Mouse (Mus musculus): Measurements from ENCODE around the gene Relch. TPM values are rescaled to one million over a fixed set of nuclear protein-coding genes. Genes with fewer than 3 reads are reported as not detected.

Gene Relch
- total and polyA plus RNA-seq, 2 experiments from 2014 or later, result 41.1 to 85.8 TPM

DNA sequence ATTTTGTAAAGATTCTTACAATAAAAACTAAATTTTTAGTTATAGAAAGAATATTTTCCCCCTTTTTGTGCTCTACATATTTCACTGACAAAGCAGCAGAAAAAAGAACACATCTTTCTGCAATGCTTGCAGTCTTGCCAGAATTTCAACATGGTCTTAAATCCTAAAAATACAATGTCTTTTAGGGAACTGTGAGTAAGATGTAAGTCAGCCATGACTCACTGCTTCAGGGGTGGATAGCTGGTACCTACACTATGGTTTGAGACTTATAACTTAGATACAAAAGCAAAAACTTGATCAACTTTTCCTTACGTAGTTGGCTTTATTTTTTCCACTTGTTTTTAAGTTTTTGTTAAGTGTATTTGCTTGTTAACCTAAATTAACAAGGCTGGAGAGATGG is 78.8 kb downstream of the Relch start:
- ATAC-seq (no peak), DNase-seq (no peak)
- no peak overlapping the region for H3K9ac ChIP-seq
- no peaks in the 10 kb centered on the region for H3K27me3 ChIP-seq (ENCODE audit: insufficient read depth, low read length)
- H3K9me3 ChIP-seq (ENCODE audit: low read length), result no peaks in the 10 kb centered on the region
- H3K4me2 ChIP-seq (ENCODE audit: low read depth), result no peak overlapping the region
- no peak overlapping the region for H3K27ac ChIP-seq (ENCODE audit: low read depth, low read length)
- no peak for TF ChIP-seq CTCF (IDR thresholded peaks at IDR 0.05; ENCODE audit: low read depth)
- 94% methylated on average over 1 of the region's 1 CpGs for WGBS
- no peak overlapping the region for H3K4me3 ChIP-seq (ENCODE audit: low read depth, low read length)
- no peaks in the 10 kb centered on the region for H3K4me1 ChIP-seq (ENCODE audit: insufficient read depth)
- H3K36me3 ChIP-seq (ENCODE audit: insufficient read depth), result peaks cover 42% of the 10 kb centered on the region

GRCm38 (mm10) chr1:105746444-105746843 is 82.8 kb downstream of the Relch start:
- no peak overlapping the region for H3K9ac ChIP-seq
- 93% methylated on average over 1 of the region's 1 CpGs for WGBS
- no peak for TF ChIP-seq CTCF (IDR thresholded peaks at IDR 0.05; ENCODE audit: low read depth)
- ATAC-seq (no peak), DNase-seq (no peak)
- no peaks in the 10 kb centered on the region for H3K4me1 ChIP-seq (ENCODE audit: insufficient read depth)
- H3K27me3 ChIP-seq (ENCODE audit: insufficient read depth, low read length), result no peaks in the 10 kb centered on the region
- no peak overlapping the region for H3K4me3 ChIP-seq (ENCODE audit: low read depth, low read length)
- H3K36me3 ChIP-seq (ENCODE audit: insufficient read depth), result peaks cover 46% of the 10 kb centered on the region
- H3K9me3 ChIP-seq (ENCODE audit: low read length), result no peaks in the 10 kb centered on the region
- H3K4me2 ChIP-seq (ENCODE audit: low read depth), result no peak overlapping the region
- H3K27ac ChIP-seq (ENCODE audit: low read depth, low read length), result no peak overlapping the region

- Histone ChIP-seq H3K27me3 (ENCODE audit: insufficient read depth, low read length) (no peaks in the 10 kb centered on the region), H3K9ac (no peak overlapping the region), H3K4me1 (ENCODE audit: insufficient read depth) (no peaks in the 10 kb centered on the region), H3K4me3 (ENCODE audit: low read depth, low read length) (no peak overlapping the region), H3K4me2 (ENCODE audit: low read depth) (no peak overlapping the region), H3K27ac (ENCODE audit: low read depth, low read length) (no peak overlapping the region), H3K9me3 (ENCODE audit: low read length) (no peaks in the 10 kb centered on the region), H3K36me3 (ENCODE audit: insufficient read depth) (peaks cover 44% of the 10 kb centered on the region)
- WGBS, result 90% methylated on average over 5 of the region's 5 CpGs
- ATAC-seq (no peak), DNase-seq (no peak)
- TF ChIP-seq CTCF (IDR thresholded peaks at IDR 0.05; ENCODE audit: low read depth), result no peak
Measured at GRCm38 (mm10) chr1:105746858-105747596, 83.4 kb downstream of the Relch start.

GRCm38 (mm10) chr1:105748091-105748799 is 84.6 kb downstream of the Relch start:
- TF ChIP-seq CTCF (IDR thresholded peaks at IDR 0.05; ENCODE audit: low read depth), result no peak
- H3K9me3 ChIP-seq (ENCODE audit: low read length), result no peaks in the 10 kb centered on the region
- H3K4me2 ChIP-seq (ENCODE audit: low read depth), result no peak overlapping the region
- ATAC-seq (no peak), DNase-seq (no peak)
- H3K27ac ChIP-seq (ENCODE audit: low read depth, low read length), result no peak overlapping the region
- H3K9ac ChIP-seq, result no peak overlapping the region
- WGBS, result 96% methylated on average over 4 of the region's 4 CpGs
- no peaks in the 10 kb centered on the region for H3K4me1 ChIP-seq (ENCODE audit: insufficient read depth)
- peaks cover 49% of the 10 kb centered on the region for H3K36me3 ChIP-seq (ENCODE audit: insufficient read depth)
- H3K4me3 ChIP-seq (ENCODE audit: low read depth, low read length), result no peak overlapping the region
- no peaks in the 10 kb centered on the region for H3K27me3 ChIP-seq (ENCODE audit: insufficient read depth, low read length)

DNA sequence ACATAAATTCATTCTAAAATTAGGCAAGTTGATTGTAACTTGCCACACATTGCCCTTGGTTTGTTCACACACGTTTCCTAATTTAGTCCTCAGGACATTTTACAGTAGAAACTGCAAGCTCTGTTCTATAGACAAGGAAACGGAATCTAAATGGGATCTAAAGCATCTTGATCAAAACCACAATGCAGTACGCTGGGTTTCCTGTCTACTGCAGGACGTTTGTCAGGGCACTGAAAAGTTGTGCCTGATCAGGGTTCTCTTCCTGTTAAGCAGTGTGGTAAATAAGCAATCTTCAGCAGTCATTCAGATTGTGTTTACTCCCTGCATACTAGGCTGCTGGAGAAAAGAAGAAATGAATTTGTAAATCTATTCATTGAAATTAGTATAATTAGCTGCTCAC is 88.5 kb downstream of the Relch start:
- TF ChIP-seq CTCF (IDR thresholded peaks at IDR 0.05; ENCODE audit: low read depth), result no peak
- H3K4me2 ChIP-seq (ENCODE audit: low read depth), result no peak overlapping the region
- no peak for ATAC-seq
- H3K9ac ChIP-seq, result no peak overlapping the region
- H3K27ac ChIP-seq (ENCODE audit: low read depth, low read length), result no peak overlapping the region
- H3K4me3 ChIP-seq (ENCODE audit: low read depth, low read length), result no peak overlapping the region
- H3K36me3 ChIP-seq (ENCODE audit: insufficient read depth), result peaks cover 28% of the 10 kb centered on the region
- 73% methylated on average over 4 of the region's 4 CpGs for WGBS
- no peaks in the 10 kb centered on the region for H3K27me3 ChIP-seq (ENCODE audit: insufficient read depth, low read length)
- no peaks in the 10 kb centered on the region for H3K4me1 ChIP-seq (ENCODE audit: insufficient read depth)
- no peak for DNase-seq
- H3K9me3 ChIP-seq (ENCODE audit: low read length), result no peaks in the 10 kb centered on the region

DNA sequence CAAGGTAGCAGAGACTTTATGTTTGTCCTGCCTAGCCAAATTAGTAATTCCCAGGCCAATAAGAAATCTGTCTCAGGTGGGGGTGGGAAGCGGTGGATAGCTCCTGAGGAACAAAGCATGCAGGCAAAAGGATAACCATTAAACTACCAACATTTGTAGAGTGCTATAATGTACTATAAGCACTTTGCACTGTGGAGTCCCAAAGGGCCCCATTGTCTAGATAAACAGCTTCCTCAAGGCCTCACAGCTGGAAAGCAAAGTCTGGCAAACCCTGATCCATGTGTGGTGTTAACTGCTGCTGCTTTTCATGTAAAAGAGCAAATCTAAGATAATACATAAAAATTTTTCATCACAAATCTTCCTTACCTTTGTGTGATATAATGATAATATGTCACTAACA is 89.3 kb downstream of the Relch start:
- Histone ChIP-seq H3K36me3 (ENCODE audit: insufficient read depth) (peaks cover 24% of the 10 kb centered on the region; the same call in 1 of the 2 replicates), H3K27ac (ENCODE audit: low read depth, low read length) (no peak overlapping the region), H3K9me3 (ENCODE audit: low read length) (no peaks in the 10 kb centered on the region), H3K4me1 (ENCODE audit: insufficient read depth) (no peaks in the 10 kb centered on the region), H3K27me3 (ENCODE audit: insufficient read depth, low read length) (no peaks in the 10 kb centered on the region), H3K4me2 (ENCODE audit: low read depth) (no peak overlapping the region), H3K9ac (no peak overlapping the region), H3K4me3 (ENCODE audit: low read depth, low read length) (no peak overlapping the region)
- TF ChIP-seq CTCF (IDR thresholded peaks at IDR 0.05; ENCODE audit: low read depth), result no peak
- 98% methylated on average over 1 of the region's 1 CpGs for WGBS
- DNase-seq, result no peak
- no peak for ATAC-seq

DNA sequence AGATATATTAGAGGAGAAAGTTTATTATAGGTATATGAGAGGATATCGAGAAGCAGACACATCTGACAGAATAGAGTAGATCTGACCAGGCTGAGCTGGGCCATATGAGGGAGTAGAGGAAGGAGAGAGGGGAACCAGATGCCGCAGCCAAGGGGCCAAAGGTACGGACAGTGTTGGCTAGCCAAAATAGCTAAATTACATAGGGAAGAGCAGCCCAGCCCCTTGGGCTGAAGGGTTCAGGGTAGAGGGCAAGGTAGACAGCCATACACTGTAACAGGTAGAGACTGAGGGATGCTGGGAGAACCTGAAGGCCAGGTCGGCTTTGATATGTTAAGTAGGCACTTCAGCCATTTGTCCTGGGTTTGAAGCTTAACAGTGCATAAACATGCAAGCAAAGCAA is 95.1 kb downstream of the Relch start:
- H3K4me2 ChIP-seq (ENCODE audit: low read depth), result no peak overlapping the region
- ATAC-seq, result no peak
- no peaks in the 10 kb centered on the region for H3K27me3 ChIP-seq (ENCODE audit: insufficient read depth, low read length)
- H3K36me3 ChIP-seq (ENCODE audit: insufficient read depth), result no peaks in the 10 kb centered on the region
- H3K4me3 ChIP-seq (ENCODE audit: low read depth, low read length), result no peak overlapping the region
- 93% methylated on average over 4 of the region's 4 CpGs for WGBS
- H3K9ac ChIP-seq, result no peak overlapping the region
- H3K4me1 ChIP-seq (ENCODE audit: insufficient read depth), result no peaks in the 10 kb centered on the region
- DNase-seq, result no peak
- H3K9me3 ChIP-seq (ENCODE audit: low read length), result no peaks in the 10 kb centered on the region
- no peak for TF ChIP-seq CTCF (IDR thresholded peaks at IDR 0.05; ENCODE audit: low read depth)
- no peak overlapping the region for H3K27ac ChIP-seq (ENCODE audit: low read depth, low read length)
